Mouse (Mus musculus) limb, embryonic 14.5 days (tissue): Measurements from ENCODE around the gene Yjefn3. TPM values are rescaled to one million over a fixed set of nuclear protein-coding genes. Genes with fewer than 3 reads are reported as not detected.

ENCODE experiments used
- ATAC-seq: fragments of 200-750 bp; cut with Nextera tagmentation; 2 replicates; pipeline ENCODE4 v1.8.0; 2017; ENCODE audit warnings: low read depth, moderate number of reproducible peaks, moderate TSS enrichment; ENCODE audit not compliant: low FRiP score
- DNase-seq: peaks from one replicate; pipeline ENCODE4 v3.0.0-alpha.2; 2015; ENCODE audit warnings: low spot score
- H3K27ac ChIP-seq: fragments of 300-500 bp; sonication (generic); replicated peaks from 2 replicates; pipeline ENCODE4 v1.5.1; 2014; ENCODE audit warnings: low read depth, mild to moderate bottlenecking, low read length, moderate library complexity, mixed read lengths
- H3K27me3 ChIP-seq: fragments of 300-500 bp; sonication (generic); 2 replicates; pipeline ENCODE4 v1.6.1; 2014; ENCODE audit warnings: low read length, mixed read lengths; ENCODE audit not compliant: control insufficient read depth, insufficient read depth
- H3K36me3 ChIP-seq: fragments of 300-500 bp; sonication (generic); 2 replicates; pipeline ENCODE4 v1.6.1; 2014; ENCODE audit warnings: mild to moderate bottlenecking, low read length, moderate library complexity, mixed read lengths; ENCODE audit not compliant: control insufficient read depth, insufficient read depth
- H3K4me1 ChIP-seq: fragments of 300-500 bp; sonication (generic); 2 replicates; pipeline ENCODE4 v1.6.1; 2014; ENCODE audit warnings: antibody characterized with exemption, low read length, mixed read lengths; ENCODE audit not compliant: control insufficient read depth, insufficient read depth
- H3K4me2 ChIP-seq: fragments of 300-500 bp; sonication (generic); replicated peaks from 2 replicates; pipeline ENCODE4 v1.6.1; 2014; ENCODE audit warnings: low read depth, mild to moderate bottlenecking, low read length, moderate library complexity; ENCODE audit not compliant: severe bottlenecking
- H3K4me3 ChIP-seq: fragments of 300-500 bp; sonication (generic); replicated peaks from 2 replicates; pipeline ENCODE4 v1.5.1; 2014; ENCODE audit warnings: low read length
- H3K9ac ChIP-seq: fragments of 300-500 bp; sonication (generic); 2 replicates; pipeline ENCODE4 v1.6.1; 2014; ENCODE audit warnings: mild to moderate bottlenecking, low read depth, low read length, moderate library complexity; ENCODE audit not compliant: severe bottlenecking
- H3K9me3 ChIP-seq: fragments of 300-500 bp; sonication (generic); 2 replicates; pipeline ENCODE4 v1.6.1; 2016; ENCODE audit warnings: low read length; ENCODE audit not compliant: control insufficient read depth
- POLR2A ChIP-seq: fragments of 200-500 bp; IDR thresholded peaks from 2 replicates; pipeline ENCODE4 v1.8.0; 2012; ENCODE audit warnings: inconsistent platforms, mild to moderate bottlenecking, moderate library complexity, borderline replicate concordance; ENCODE audit not compliant: insufficient read depth, insufficient read length; ENCODE audit errors: extremely low read depth
- WGBS: fragments of 180-500 bp; shearing (Covaris S2); extraction: QIAGEN DNeasy Blood & Tissue Kit; methylation state at CpG from one replicate; pipeline ENCODE4 v1.1.7; 2014; 5-methylcytosine and 5-hydroxymethylcytosine counted together
- polyA plus RNA-seq, 2 experiments: library from polyadenylated mRNA; depleted of rRNA in 1 of 2; stranded (reverse) in 1 of 2; unstranded in 1 of 2; fragments of >200 nt; fragmentation: Nextera tagmentation in 1 of 2; extraction: Ambion mirVana in 1 of 2; gene quantifications; 2 replicates each; pipeline versions ENCODE4 v1.2.1 to v1.2.3; 2012 to 2014

The Yjefn3 gene
- polyA plus RNA-seq, 2 experiments: 5.4 to 5.5 TPM

DNA sequence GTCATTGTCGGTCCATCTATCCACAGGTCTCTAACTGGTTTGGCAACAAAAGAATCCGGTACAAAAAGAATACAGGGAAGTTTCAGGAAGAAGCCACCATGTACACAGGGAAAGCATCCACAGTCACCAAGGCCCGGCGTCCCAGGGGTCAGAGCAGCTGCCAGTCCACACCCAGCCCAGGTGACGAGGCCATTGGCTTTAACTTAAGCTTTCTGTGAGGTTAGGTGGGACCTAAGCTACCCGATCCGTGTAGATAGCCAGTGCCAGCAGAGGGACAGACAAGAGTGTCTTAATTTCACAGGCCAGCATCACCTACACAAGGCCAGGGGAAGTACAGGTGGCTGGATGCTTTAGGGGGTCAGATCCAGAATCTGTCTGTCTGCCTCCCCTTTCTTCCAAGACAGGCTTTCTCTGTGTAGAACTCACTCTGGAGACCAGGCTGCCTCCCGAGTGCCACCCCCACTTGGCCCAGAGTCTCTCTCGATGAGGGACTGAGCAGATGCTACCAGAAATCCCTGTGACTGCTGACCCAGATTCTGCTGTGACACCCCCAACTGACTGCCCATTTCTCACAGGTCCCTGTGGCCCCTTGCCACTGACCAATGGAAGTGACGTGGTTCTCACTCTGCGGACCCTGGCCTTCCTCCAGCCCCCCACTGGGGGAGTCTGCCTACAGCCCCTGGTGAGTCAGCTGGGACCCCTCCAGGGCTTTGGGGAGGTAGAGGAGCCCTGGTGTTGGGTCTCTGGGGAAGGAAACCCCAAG, 32.3 kb downstream of the Yjefn3 start:
- Histone ChIP-seq H3K9me3 (no peaks in the 10 kb centered on the region), H3K4me2 (no peak overlapping the region), H3K27me3 (no peaks in the 10 kb centered on the region), H3K27ac (no peak overlapping the region), H3K4me3 (no peak overlapping the region), H3K4me1 (no peaks in the 10 kb centered on the region), H3K36me3 (no peaks in the 10 kb centered on the region), H3K9ac (no peak overlapping the region)
- ATAC-seq (no peak), DNase-seq (no peak)
- WGBS: 81% methylated on average over 11 of the region's 11 CpGs
- TF ChIP-seq POLR2A: no peak

DNA sequence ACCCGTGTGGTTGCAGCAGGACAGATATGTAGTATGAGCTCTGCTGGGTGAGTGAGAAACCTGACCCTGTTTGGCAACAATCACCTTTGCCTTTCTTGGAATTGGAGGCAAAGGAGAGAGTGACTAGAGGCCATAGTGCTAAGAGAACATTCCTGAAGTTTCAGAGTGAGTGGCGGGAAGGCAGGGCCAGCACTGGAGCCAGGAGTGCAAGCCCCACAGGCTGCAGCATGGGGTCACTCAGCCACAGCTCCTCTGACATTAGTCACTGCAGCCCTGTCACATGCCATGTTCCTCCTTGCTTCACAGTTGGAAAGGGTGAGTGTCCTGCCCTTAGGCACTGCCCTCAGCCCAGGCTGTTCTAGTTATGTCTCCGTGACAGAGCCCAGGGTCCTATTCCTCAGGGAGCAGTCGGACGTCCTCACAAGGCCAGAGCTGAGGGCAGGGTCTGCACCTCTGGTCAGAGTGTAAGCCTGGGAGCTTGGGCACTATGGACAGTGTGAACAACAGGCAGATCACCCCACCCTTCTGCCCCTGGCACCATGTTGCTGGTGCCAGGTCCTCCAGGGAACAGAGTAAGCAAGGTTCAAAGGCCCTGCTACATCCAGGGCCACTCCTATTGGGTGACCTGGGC, 34.7 kb downstream of the Yjefn3 start:
- Histone ChIP-seq H3K27me3 (no peaks in the 10 kb centered on the region), H3K36me3 (no peaks in the 10 kb centered on the region), H3K27ac (no peak overlapping the region), H3K9ac (0 out of 2 replicates have a peak overlapping the region, but pooled peaks have one; percentile 12), H3K4me1 (no peaks in the 10 kb centered on the region), H3K4me2 (no peak overlapping the region), H3K4me3 (no peak overlapping the region), H3K9me3 (no peaks in the 10 kb centered on the region)
- no peak for ATAC-seq
- DNase-seq: no peak
- no peak for TF ChIP-seq POLR2A
- WGBS: 71% methylated on average over 5 of the region's 5 CpGs

- DNase-seq: no peak
- Histone ChIP-seq H3K36me3 (no peaks in the 10 kb centered on the region), H3K4me2 (no peak overlapping the region), H3K27ac (no peak overlapping the region), H3K9me3 (no peaks in the 10 kb centered on the region), H3K27me3 (no peaks in the 10 kb centered on the region), H3K4me3 (no peak overlapping the region), H3K4me1 (no peaks in the 10 kb centered on the region), H3K9ac (no peak overlapping the region)
- 64% methylated on average over 5 of the region's 5 CpGs for WGBS
- no peak for TF ChIP-seq POLR2A
- no peak for ATAC-seq
Observed at GRCm38 (mm10) chr8:69864180-69864579, 38.3 kb downstream of the Yjefn3 start.

DNA sequence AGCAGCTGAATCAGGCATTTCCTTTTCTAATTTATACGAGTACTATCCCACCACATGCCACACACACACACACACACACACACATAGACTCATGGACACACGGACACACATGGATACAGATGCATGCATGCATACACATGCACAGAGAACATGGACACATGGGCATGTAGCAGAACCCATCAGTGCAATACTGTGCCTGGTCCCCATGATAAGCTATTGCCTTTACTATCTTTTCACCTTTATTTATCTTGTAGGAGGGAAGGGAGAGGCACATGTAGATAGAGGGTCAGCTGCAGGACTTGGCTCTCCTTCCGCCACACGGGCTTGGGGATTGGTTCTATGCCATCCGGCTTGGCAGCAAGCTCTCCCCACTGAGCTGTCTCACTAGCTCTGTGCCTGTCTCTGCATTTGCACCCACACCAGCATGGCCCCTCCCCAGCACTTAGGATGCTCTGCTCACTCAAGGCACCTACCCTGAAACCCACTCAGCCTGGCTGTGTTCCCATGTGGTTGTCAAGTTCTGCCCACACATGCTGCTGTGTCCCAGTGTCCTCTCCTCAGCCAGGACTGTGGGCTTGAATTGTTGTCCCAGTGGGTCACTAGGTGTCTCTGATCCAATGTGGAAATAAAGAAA, 39.0 kb downstream of the Yjefn3 start:
- TF ChIP-seq POLR2A: no peak
- Histone ChIP-seq H3K4me1 (no peaks in the 10 kb centered on the region), H3K36me3 (no peaks in the 10 kb centered on the region), H3K9ac (no peak overlapping the region), H3K4me2 (no peak overlapping the region), H3K27ac (no peak overlapping the region), H3K9me3 (no peaks in the 10 kb centered on the region), H3K4me3 (no peak overlapping the region), H3K27me3 (no peaks in the 10 kb centered on the region)
- WGBS: 90% methylated on average over 5 of the region's 5 CpGs
- no peak for DNase-seq
- no peak for ATAC-seq

- H3K4me1 ChIP-seq: no peaks in the 10 kb centered on the region
- no peaks in the 10 kb centered on the region for H3K36me3 ChIP-seq
- H3K27ac ChIP-seq: no peak overlapping the region
- no peak overlapping the region for H3K9ac ChIP-seq
- DNase-seq: no peak
- H3K9me3 ChIP-seq: no peaks in the 10 kb centered on the region
- no peak overlapping the region for H3K4me2 ChIP-seq
- no peaks in the 10 kb centered on the region for H3K27me3 ChIP-seq
- 63% methylated on average over 2 of the region's 2 CpGs for WGBS
- no peak for ATAC-seq
- TF ChIP-seq POLR2A: no peak
- H3K4me3 ChIP-seq: no peak overlapping the region
Observed at GRCm38 (mm10) chr8:69861251-69861650, 41.3 kb downstream of the Yjefn3 start.
